Mouse (Mus musculus) heart, postnatal 0 days (tissue): ENCODE data around the gene Wbp11. TPM values are rescaled to one million over a fixed set of nuclear protein-coding genes. Genes with fewer than 3 reads are reported as not detected.

Source experiments
- ATAC-seq: fragments of 200-750 bp; cut with Nextera tagmentation; 2 replicates; pipeline ENCODE4 v1.8.0; 2017; ENCODE audit warnings: low read depth, moderate number of reproducible peaks, moderate library complexity; ENCODE audit not compliant: insufficient read depth
- DNase-seq: peaks from one replicate; pipeline ENCODE4 v3.0.0-alpha.2; 2016; ENCODE audit warnings: low spot score
- H3K27ac ChIP-seq: fragments of 300-500 bp; sonication (generic); 2 replicates; pipeline ENCODE4 v1.5.1; 2014; ENCODE audit warnings: low read depth, mild to moderate bottlenecking
- H3K27me3 ChIP-seq: fragments of 300-500 bp; sonication (generic); 2 replicates; pipeline ENCODE4 v1.6.1; 2014; ENCODE audit warnings: low read length, mixed read lengths; ENCODE audit not compliant: control insufficient read depth, insufficient read depth
- H3K36me3 ChIP-seq: fragments of 300-500 bp; sonication (generic); replicated peaks from 2 replicates; pipeline ENCODE4 v1.6.1; 2014; ENCODE audit warnings: low read length, mixed read lengths; ENCODE audit not compliant: control insufficient read depth, insufficient read depth
- H3K4me1 ChIP-seq: fragments of 300-500 bp; sonication (generic); 2 replicates; pipeline ENCODE4 v1.6.1; 2014; ENCODE audit warnings: antibody characterized with exemption; ENCODE audit not compliant: control insufficient read depth, insufficient read depth
- H3K4me2 ChIP-seq: fragments of 300-500 bp; sonication (generic); 2 replicates; pipeline ENCODE4 v1.6.1; 2014; ENCODE audit warnings: low read depth, mild to moderate bottlenecking, low read length, moderate library complexity
- H3K4me3 ChIP-seq: fragments of 300-500 bp; sonication (generic); 2 replicates; pipeline ENCODE4 v1.5.1; 2014; ENCODE audit warnings: low read depth, low read length
- H3K9ac ChIP-seq: fragments of 300-500 bp; sonication (generic); replicated peaks from 2 replicates; pipeline ENCODE4 v1.6.1; 2014; ENCODE audit warnings: low read depth, low read length, mixed read lengths
- H3K9me3 ChIP-seq: fragments of 300-500 bp; sonication (generic); replicated peaks from 2 replicates; pipeline ENCODE4 v1.6.1; 2016; ENCODE audit warnings: low read length; ENCODE audit not compliant: control insufficient read depth
- CTCF ChIP-seq: IDR thresholded peaks from 2 replicates; pipeline ENCODE4 v1.5.1; 2016; ENCODE audit warnings: antibody characterized with exemption, control low read depth, low read depth
- EP300 ChIP-seq: IDR thresholded peaks from 2 replicates; pipeline ENCODE4 v1.6.1; 2016; ENCODE audit warnings: antibody characterized with exemption, low read depth
- WGBS: fragments of 180-500 bp; shearing (Covaris S2); extraction: QIAGEN DNeasy Blood & Tissue Kit; methylation state at CpG from one replicate; pipeline ENCODE4 v1.1.7; 2014; 5-methylcytosine and 5-hydroxymethylcytosine counted together
- polyA plus RNA-seq: library from polyadenylated mRNA; unstranded; fragments of >200 nt; fragmentation: Nextera tagmentation; extraction: Ambion mirVana; gene quantifications from 2 replicates; pipeline ENCODE4 v1.2.1, GENCODE M21; 2015
- total RNA-seq: library from RNA; depleted of rRNA; stranded (reverse); fragments of >200 nt; gene quantifications from 2 replicates; pipeline ENCODE4 v1.2.3, GENCODE M21; 2014; ENCODE audit warnings: low replicate concordance

Gene Wbp11
- total and polyA plus RNA-seq, 2 experiments from 2014 or later, result 28.2 to 52.7 TPM

GRCm38 (mm10) chr6:136855183-136855582, 27.1 kb upstream of the Wbp11 start:
- TF ChIP-seq EP300 (no peak), CTCF (no peak)
- no peaks in the 10 kb centered on the region for H3K9me3 ChIP-seq
- H3K27me3 ChIP-seq, result no peaks in the 10 kb centered on the region
- WGBS, result 65% methylated on average over 2 of the region's 2 CpGs
- H3K4me1 ChIP-seq, result peaks cover 20% of the 10 kb centered on the region
- ATAC-seq (no peak), DNase-seq (no peak)
- H3K27ac ChIP-seq, result peak overlapping the region; percentile 80; the same call in 1 of the 2 replicates
- peak overlapping the region; percentile 33; the same call in 1 of the 2 replicates for H3K4me3 ChIP-seq
- peak overlapping the region; percentile 53; the same call in 1 of the 2 replicates for H3K4me2 ChIP-seq
- H3K9ac ChIP-seq, result no peak overlapping the region
- no peaks in the 10 kb centered on the region for H3K36me3 ChIP-seq

GRCm38 (mm10) chr6:136854361-136854781, 26.3 kb upstream of the Wbp11 start:
- no peak for TF ChIP-seq CTCF
- TF ChIP-seq EP300, result no peak
- ATAC-seq, result no peak
- WGBS, result 70% methylated on average over 11 of the region's 11 CpGs

GRCm38 (mm10) chr6:136852762-136853161, 24.7 kb upstream of the Wbp11 start:
- Histone ChIP-seq H3K4me1 (peaks cover 14% of the 10 kb centered on the region), H3K4me2 (no peak overlapping the region), H3K36me3 (peaks cover 8% of the 10 kb centered on the region; the same call in 1 of the 2 replicates), H3K27ac (no peak overlapping the region), H3K9me3 (no peaks in the 10 kb centered on the region), H3K4me3 (no peak overlapping the region), H3K9ac (no peak overlapping the region), H3K27me3 (no peaks in the 10 kb centered on the region)
- ATAC-seq, result no peak
- WGBS, result 49% methylated on average over 3 of the region's 3 CpGs
- no peak for TF ChIP-seq CTCF
- no peak for TF ChIP-seq EP300
- no peak for DNase-seq

More at GRCm38 (mm10) chr6:136854361-136854781, 26.3 kb upstream of the Wbp11 start:
- H3K36me3 ChIP-seq, result no peaks in the 10 kb centered on the region
- no peaks in the 10 kb centered on the region for H3K9me3 ChIP-seq
- H3K4me1 ChIP-seq, result peaks cover 20% of the 10 kb centered on the region
- H3K27ac ChIP-seq, result peak overlapping the region; percentile 44; the same call in 1 of the 2 replicates
- H3K4me2 ChIP-seq, result no peak overlapping the region
- H3K9ac ChIP-seq, result no peak overlapping the region
- no peak for DNase-seq
- H3K27me3 ChIP-seq, result no peaks in the 10 kb centered on the region
- H3K4me3 ChIP-seq, result no peak overlapping the region

- peaks cover 14% of the 10 kb centered on the region for H3K4me1 ChIP-seq
- no peak overlapping the region for H3K9ac ChIP-seq
- no peaks in the 10 kb centered on the region for H3K27me3 ChIP-seq
- 78% methylated on average over 4 of the region's 4 CpGs for WGBS
- no peaks in the 10 kb centered on the region for H3K9me3 ChIP-seq
- DNase-seq (no peak), ATAC-seq (no peak)
- no peak overlapping the region for H3K4me3 ChIP-seq
- TF ChIP-seq CTCF (no peak), EP300 (no peak)
- H3K4me2 ChIP-seq, result no peak overlapping the region
- no peak overlapping the region for H3K27ac ChIP-seq
- peaks cover 8% of the 10 kb centered on the region; the same call in 1 of the 2 replicates for H3K36me3 ChIP-seq
These were observed 24.3 kb upstream of the Wbp11 start for GRCm38 (mm10) chr6:136852348-136852747.

GRCm38 (mm10) chr6:136850267-136850666, 22.2 kb upstream of the Wbp11 start:
- Histone ChIP-seq H3K27me3 (no peaks in the 10 kb centered on the region), H3K4me1 (peaks cover 3% of the 10 kb centered on the region), H3K27ac (no peak overlapping the region), H3K4me3 (no peak overlapping the region), H3K9ac (no peak overlapping the region), H3K36me3 (peaks cover 8% of the 10 kb centered on the region; the same call in 1 of the 2 replicates), H3K4me2 (no peak overlapping the region), H3K9me3 (no peaks in the 10 kb centered on the region)
- 0 out of 2 replicates have a peak, but pooled peaks have one; percentile 14 for ATAC-seq
- 62% methylated on average over 6 of the region's 6 CpGs for WGBS
- TF ChIP-seq EP300 (no peak), CTCF (no peak)
- DNase-seq, result no peak

- no peaks in the 10 kb centered on the region for H3K9me3 ChIP-seq
- H3K27me3 ChIP-seq, result no peaks in the 10 kb centered on the region
- DNase-seq (no peak), ATAC-seq (no peak)
- H3K4me3 ChIP-seq, result no peak overlapping the region
- no peak overlapping the region for H3K9ac ChIP-seq
- peaks cover 3% of the 10 kb centered on the region; the same call in 1 of the 2 replicates for H3K4me1 ChIP-seq
- H3K4me2 ChIP-seq, result no peak overlapping the region
- no peak overlapping the region for H3K27ac ChIP-seq
- WGBS, result 79% methylated on average over 5 of the region's 5 CpGs
- H3K36me3 ChIP-seq, result peaks cover 8% of the 10 kb centered on the region; the same call in 1 of the 2 replicates
- TF ChIP-seq EP300, result no peak
- no peak for TF ChIP-seq CTCF
These were observed 20.9 kb upstream of the Wbp11 start for GRCm38 (mm10) chr6:136848971-136849370.
